Mouse (Mus musculus): ENCODE measurements at regions not wholly inside any gene's neighbourhood (a gene's known extent, or its start where the extent isn't known, plus 50 kb on each side); places are given as distances from the start of the nearest gene placed in this dataset.

DNA sequence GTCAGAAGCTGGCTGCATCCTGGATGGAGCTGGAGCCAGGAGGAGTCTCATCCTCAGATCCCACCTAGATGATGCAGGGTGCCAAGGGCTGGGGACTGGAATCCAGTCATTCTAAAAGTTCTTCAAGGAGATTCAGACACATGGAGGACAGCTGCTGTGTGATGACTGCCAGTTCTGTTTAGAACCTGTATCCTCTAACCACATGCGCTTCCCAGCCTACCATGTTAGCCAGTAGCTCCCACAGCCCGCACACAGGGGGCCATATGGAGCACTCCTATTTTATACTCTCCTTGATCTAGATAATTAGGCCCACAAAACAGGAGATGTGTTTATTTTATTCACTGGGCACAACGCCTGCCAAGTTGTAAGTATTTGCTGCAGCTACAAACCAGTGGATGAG, 79.4 kb downstream of the Pdcl3 start:
- TF ChIP-seq POLR2A (IDR thresholded peaks at IDR 0.05; ENCODE audit: extremely low read depth, insufficient read depth, low read length), result no peak
- TF ChIP-seq CTCF (IDR thresholded peaks at IDR 0.05; ENCODE audit: extremely low read depth, insufficient read depth, low read length), result no peak

Data from cortical plate, adult 2 months (tissue).